Mouse (Mus musculus): ENCODE measurements around the gene Alcam.

- TF ChIP-seq POLR2A (IDR thresholded peaks at IDR 0.05; ENCODE audit: control insufficient read depth, low read depth, low read length) (no peak), CTCF (IDR thresholded peaks at IDR 0.05; ENCODE audit: control insufficient read depth, insufficient read depth, insufficient replicate concordance, low read depth, low read length) (no peak)
Measured at GRCm38 (mm10) chr16:52371956-52372355, 81.9 kb downstream of the Alcam start.

Measured in testis, adult 2 months (tissue).